Mouse (Mus musculus) intestine, embryonic 14.5 days (tissue): ENCODE measurements around the gene Psma4. TPM values are rescaled to one million over a fixed set of nuclear protein-coding genes. Genes with fewer than 3 reads are reported as not detected.

Source experiments
- ATAC-seq: fragments of 200-750 bp; cut with Nextera tagmentation; replicated peaks from 2 replicates; pipeline ENCODE4 v1.8.0; 2017; ENCODE audit warnings: low read depth, moderate number of reproducible peaks, moderate TSS enrichment, moderate library complexity; ENCODE audit not compliant: low FRiP score, low TSS enrichment
- DNase-seq: peaks from one replicate; pipeline ENCODE4 v3.0.0-alpha.2; 2018; ENCODE audit warnings: low spot score
- H3K27ac ChIP-seq: fragments of 300-500 bp; sonication (generic); 2 replicates; pipeline ENCODE4 v1.5.1; 2014; ENCODE audit warnings: low read depth, mild to moderate bottlenecking, control low read depth
- H3K27me3 ChIP-seq: fragments of 300-500 bp; sonication (generic); replicated peaks from 2 replicates; pipeline ENCODE4 v1.6.1; 2014; ENCODE audit warnings: low read length, control low read depth; ENCODE audit not compliant: control insufficient read depth, insufficient read depth
- H3K36me3 ChIP-seq: fragments of 300-500 bp; sonication (generic); 2 replicates; pipeline ENCODE4 v1.6.1; 2014; ENCODE audit warnings: low read length, control low read depth; ENCODE audit not compliant: control insufficient read depth, insufficient read depth
- H3K4me1 ChIP-seq: fragments of 300-500 bp; sonication (generic); replicated peaks from 2 replicates; pipeline ENCODE4 v1.6.1; 2014; ENCODE audit warnings: low read length, control low read depth, mixed read lengths; ENCODE audit not compliant: control insufficient read depth, insufficient read depth
- H3K4me2 ChIP-seq: fragments of 300-500 bp; sonication (generic); 2 replicates; pipeline ENCODE4 v1.6.1; 2014; ENCODE audit warnings: low read length
- H3K4me3 ChIP-seq: fragments of 300-500 bp; sonication (generic); 2 replicates; pipeline ENCODE4 v1.5.1; 2014; ENCODE audit warnings: low read depth, low read length, control low read depth, mixed read lengths
- H3K9ac ChIP-seq: fragments of 300-500 bp; sonication (generic); 2 replicates; pipeline ENCODE4 v1.6.1; 2014; ENCODE audit warnings: mild to moderate bottlenecking, low read length
- H3K9me3 ChIP-seq: fragments of 300-500 bp; sonication (generic); 2 replicates; pipeline ENCODE4 v1.6.1; 2016; ENCODE audit warnings: low read length, control low read depth; ENCODE audit not compliant: control insufficient read depth
- WGBS: fragments of 180-500 bp; shearing (Covaris S2); extraction: QIAGEN DNeasy Blood & Tissue Kit; methylation state at CpG from one replicate; pipeline ENCODE4 v1.1.7; 2014; 5-methylcytosine and 5-hydroxymethylcytosine counted together
- polyA plus RNA-seq: library from polyadenylated mRNA; unstranded; fragments of >200 nt; fragmentation: Nextera tagmentation; extraction: Ambion mirVana; gene quantifications from 2 replicates; pipeline ENCODE4 v1.2.1, GENCODE M21; 2014

Gene Psma4
- polyA plus RNA-seq, 1 experiment from 2014 or later: 285 TPM

GRCm38 (mm10) chr9:55003609-55004008, 53.0 kb downstream of the Psma4 start:
- Histone ChIP-seq H3K9me3 (no peaks in the 10 kb centered on the region), H3K27ac (no peak overlapping the region), H3K4me2 (no peak overlapping the region), H3K36me3 (no peaks in the 10 kb centered on the region), H3K4me3 (no peak overlapping the region), H3K4me1 (no peaks in the 10 kb centered on the region), H3K9ac (no peak overlapping the region), H3K27me3 (no peaks in the 10 kb centered on the region)
- WGBS: 64% methylated on average over 4 of the region's 4 CpGs
- DNase-seq: no peak
- no peak for ATAC-seq

Other genes with a start within 250 kb of the Psma4 start
- gene Wdr61, start 216.3 kb upstream of the Psma4 start, polyA plus RNA-seq: 162 and 170 TPM in 2 replicates
- gene Crabp1, start 186.0 kb upstream of the Psma4 start, polyA plus RNA-seq: 15.9 and 22.6 TPM in 2 replicates
- 39.4 and 46.0 TPM in 2 replicates for gene Ireb2, start 87.0 kb upstream of the Psma4 start, polyA plus RNA-seq
- 3.8 and 3.9 TPM in 2 replicates for gene Hykk, start 33.5 kb upstream of the Psma4 start, polyA plus RNA-seq
- gene AY074887, start 208 bp downstream of the Psma4 start, polyA plus RNA-seq: 1.3 and 1.6 TPM in 2 replicates
- 4.5 and 5.3 TPM in 2 replicates for gene Chrna5, start 30.1 kb downstream of the Psma4 start, polyA plus RNA-seq
- gene Chrna3, start 75.8 kb downstream of the Psma4 start, polyA plus RNA-seq: 20.6 and 23.9 TPM in 2 replicates
- gene Chrnb4, start 98.0 kb downstream of the Psma4 start, polyA plus RNA-seq: 11.9 and 12.0 TPM in 2 replicates
- gene Ube2q2, start 198.1 kb downstream of the Psma4 start, polyA plus RNA-seq: 33.2 and 33.8 TPM in 2 replicates